Comparison of ENCODE assay signal across 7 mouse cellular contexts in genomic region chr2:29670231-29670991, GRCm38 (mm10). TPM values are rescaled to one million over a fixed set of nuclear protein-coding genes. Genes with fewer than 3 reads are reported as not detected.
DNase-seq lines count a peak whose midpoint lies in the region; ATAC-seq and TF ChIP-seq lines count a peak whose summit lies in the region.

No protein-coding gene starts in this region.

- peaks cover 90% of the 10 kb centered on the region for H3K79me2 ChIP-seq in C2C12 (ENCODE audit: control insufficient read depth, insufficient read depth)

- H3K4me1 ChIP-seq in ES-Bruce4 (ENCODE audit: control insufficient read depth, insufficient read depth, low read length): peaks cover 23% of the 10 kb centered on the region
- peaks cover 58% of the 10 kb centered on the region for H3K4me1 ChIP-seq in heart, embryonic 12.5 days (replicated peaks)

- H3ac ChIP-seq in C2C12 (ENCODE audit: control insufficient read depth, insufficient read length, low read depth): no peak overlapping the region

- H3K4me2 ChIP-seq in heart, embryonic 12.5 days: no peak overlapping the region

- H3K4me3 ChIP-seq in C2C12 (ENCODE audit: insufficient read depth, poor library complexity, severe bottlenecking): no peak overlapping the region
- H3K4me3 ChIP-seq in ES-Bruce4 (ENCODE audit: low read depth, low read length): no peak overlapping the region
- no peak overlapping the region for H3K4me3 ChIP-seq in heart, embryonic 12.5 days

- H3K27me3 ChIP-seq in C2C12 (ENCODE audit: control insufficient read depth, insufficient read depth, insufficient read length) (no peaks in the 10 kb centered on the region), ES-Bruce4 (ENCODE audit: control insufficient read depth, insufficient read depth, low read length, poor library complexity, severe bottlenecking) (no peaks in the 10 kb centered on the region)
- no peaks in the 10 kb centered on the region for H3K27me3 ChIP-seq in heart, embryonic 12.5 days (replicated peaks)

- no peak overlapping the region for H3K9ac ChIP-seq in ES-Bruce4 (ENCODE audit: low read depth, poor library complexity, severe bottlenecking)
- H3K9ac ChIP-seq in heart, embryonic 12.5 days: peak overlapping the region; percentile 48

- peaks cover 20% of the 10 kb centered on the region for H3K79me3 ChIP-seq in C2C12 (ENCODE audit: low read depth)

- peak; percentile 68 to 78 for DNase-seq in cerebellum, postnatal 10 days
- DNase-seq in kidney, postnatal 25 days: peak; percentile 68 to 83
- DNase-seq in lung, postnatal 10 days: peak; percentile 78
- peak; percentile 34 for DNase-seq in right cerebral cortex, postnatal 4 days

- TF ChIP-seq EP300 in ES-Bruce4 (IDR thresholded peaks at IDR 0.05; ENCODE audit: insufficient read depth, low read depth, low read length): no peak

- H3K9me3 ChIP-seq in ES-Bruce4 (replicated peaks; ENCODE audit: control insufficient read depth, insufficient read depth, low read length, poor library complexity, severe bottlenecking): no peaks in the 10 kb centered on the region
- no peaks in the 10 kb centered on the region for H3K9me3 ChIP-seq in heart, embryonic 12.5 days (replicated peaks)

- WGBS in heart, embryonic 12.5 days: 50% methylated on average over 9 of the region's 9 CpGs

- no peak for TF ChIP-seq POLR2A in ES-Bruce4 (IDR thresholded peaks at IDR 0.05; ENCODE audit: insufficient read depth, low read length)

- TF ChIP-seq CTCF in C2C12 (IDR thresholded peaks at IDR 0.05; ENCODE audit: control insufficient read depth, insufficient read depth, insufficient read length) (no peak), ES-Bruce4 (IDR thresholded peaks at IDR 0.05; ENCODE audit: low read depth, low read length) (peak; percentile 62)

- ATAC-seq in heart, embryonic 12.5 days (ENCODE audit: insufficient number of reproducible peaks, low FRiP score): no peak

- H3K36me3 ChIP-seq in C2C12 (ENCODE audit: control insufficient read depth, insufficient read depth) (no peaks in the 10 kb centered on the region), ES-Bruce4 (ENCODE audit: control insufficient read depth, insufficient read depth, low read length, poor library complexity, severe bottlenecking) (no peaks in the 10 kb centered on the region)
- no peaks in the 10 kb centered on the region for H3K36me3 ChIP-seq in heart, embryonic 12.5 days

- no peak overlapping the region for H3K27ac ChIP-seq in ES-Bruce4 (ENCODE audit: insufficient read depth, low read length)
- peak overlapping the region; percentile 55; the same call in 1 of the 2 replicates for H3K27ac ChIP-seq in heart, embryonic 12.5 days (ENCODE audit: poor library complexity, severe bottlenecking)

TF ChIP-seq in C2C12, 6 proteins besides CTCF, POLR2A, EP300 and RAD21:
- TF ChIP-seq USF1 (IDR thresholded peaks at IDR 0.05; ENCODE audit: low read depth): no peak
- no peak for TF ChIP-seq MYOD1 (IDR thresholded peaks at IDR 0.05; ENCODE audit: control insufficient read depth, insufficient read length, low read depth)
- TF ChIP-seq FOSL1 (IDR thresholded peaks at IDR 0.05; ENCODE audit: insufficient read depth, low read length, poor library complexity, severe bottlenecking): peak; percentile 31
- no peak for TF ChIP-seq CEBPB (IDR thresholded peaks at IDR 0.05; ENCODE audit: low read depth)
- no peak for TF ChIP-seq MYOG (IDR thresholded peaks at IDR 0.05; ENCODE audit: control insufficient read depth, extremely low read depth, insufficient read length)
- peak; percentile 67 for TF ChIP-seq MAX (IDR thresholded peaks at IDR 0.05)
TF ChIP-seq in C2C12: peak in this region for 2.

RNA-seq across cellular contexts. Expression of gene Rapgef1, which starts 50.9 kb away (rescaled TPM):
- 48.9 TPM for polyA plus RNA-seq in C2C12 (2012; fragmentation: generic; extraction: Trizol)
- polyA plus RNA-seq in ES-Bruce4 (2011; ENCODE audit: insufficient read depth, insufficient read length, low read depth, missing spikeins): 35.0 and 37.0 TPM in 2 replicates
- 13.2 and 14.5 TPM in 2 replicates for polyA plus RNA-seq in heart, embryonic 12.5 days (2016; fragmentation: Nextera tagmentation; extraction: Ambion mirVana)
